Mouse (Mus musculus) testis, postnatal 14 days (tissue): ENCODE results near the gene Ppp2r2c.
"Not testable (repeated sequence)": the region's sequence is repeated elsewhere in the genome, so short reads cannot be mapped to it uniquely, and the experiment has no call there.

Experiments used
- DNase-seq: peaks from one replicate; pipeline ENCODE4 v3.0.0; 2021; ENCODE audit warnings: low spot score

The Ppp2r2c gene

GRCm38 (mm10) chr5:36929376-36929775, 61.1 kb downstream of the Ppp2r2c start:
- no peak for DNase-seq

- DNase-seq: no peak
Observed at GRCm38 (mm10) chr5:36933383-36933782, 65.1 kb downstream of the Ppp2r2c start.

GRCm38 (mm10) chr5:36935486-36936473, 67.5 kb downstream of the Ppp2r2c start:
- DNase-seq: peak; percentile 37

- no peak for DNase-seq
Observed at GRCm38 (mm10) chr5:36936548-36936947, 68.2 kb downstream of the Ppp2r2c start.

- no peak for DNase-seq
Observed at GRCm38 (mm10) chr5:36938021-36938420, 69.7 kb downstream of the Ppp2r2c start.

GRCm38 (mm10) chr5:36938991-36939390, 70.7 kb downstream of the Ppp2r2c start:
- DNase-seq: not testable (repeated sequence)

GRCm38 (mm10) chr5:36942446-36942845, 74.1 kb downstream of the Ppp2r2c start:
- no peak for DNase-seq

GRCm38 (mm10) chr5:36944552-36944951, 76.2 kb downstream of the Ppp2r2c start:
- no peak for DNase-seq

GRCm38 (mm10) chr5:36945102-36945701, 76.9 kb downstream of the Ppp2r2c start:
- DNase-seq: no peak

- DNase-seq: no peak
Observed at GRCm38 (mm10) chr5:36945713-36946112, 77.4 kb downstream of the Ppp2r2c start.

GRCm38 (mm10) chr5:36946445-36946844, 78.1 kb downstream of the Ppp2r2c start:
- DNase-seq: no peak

- DNase-seq: peak; percentile 44
Observed at GRCm38 (mm10) chr5:36948831-36949230, 80.5 kb downstream of the Ppp2r2c start.

- no peak for DNase-seq
Observed at GRCm38 (mm10) chr5:36950871-36951270, 82.6 kb downstream of the Ppp2r2c start.

GRCm38 (mm10) chr5:36952311-36952710, 84.0 kb downstream of the Ppp2r2c start:
- DNase-seq: no peak

GRCm38 (mm10) chr5:36955366-36955765, 87.1 kb downstream of the Ppp2r2c start:
- DNase-seq: no peak

- DNase-seq: peak; percentile 32
Observed at GRCm38 (mm10) chr5:36958837-36959236, 90.5 kb downstream of the Ppp2r2c start.

- no peak for DNase-seq
Observed at GRCm38 (mm10) chr5:36960501-36960900, 92.2 kb downstream of the Ppp2r2c start.

GRCm38 (mm10) chr5:36971587-36971986, 103.3 kb downstream of the Ppp2r2c start:
- no peak for DNase-seq

- DNase-seq: no peak
Observed at GRCm38 (mm10) chr5:36975336-36975735, 107.0 kb downstream of the Ppp2r2c start.

- no peak for DNase-seq
Observed at GRCm38 (mm10) chr5:36977809-36978208, 109.5 kb downstream of the Ppp2r2c start.

- no peak for DNase-seq
Observed at GRCm38 (mm10) chr5:36979001-36979400, 110.7 kb downstream of the Ppp2r2c start.

GRCm38 (mm10) chr5:36979631-36980030, 111.3 kb downstream of the Ppp2r2c start:
- DNase-seq: no peak

GRCm38 (mm10) chr5:36982271-36982670, 114.0 kb downstream of the Ppp2r2c start:
- DNase-seq: no peak
